Mouse (Mus musculus) left cerebral cortex, postnatal 14 days (tissue): Measurements from ENCODE around the gene Olfr286. TPM values are rescaled to one million over a fixed set of nuclear protein-coding genes. Genes with fewer than 3 reads are reported as not detected.

Source experiments
- total RNA-seq, 2 experiments: library from RNA; stranded (reverse); gene quantifications; 2 replicates each; pipeline ENCODE4 v1.2.3; 2021

Olfr286 gene
- total RNA-seq, 2 experiments from 2014 or later: not detected

Other genes starting within 250 kb of the Olfr286 start
- gene Col2a1, start 229.8 kb downstream of the Olfr286 start, total RNA-seq: under 1 TPM; 0.57 to 0.97 TPM
- 100 to 1,000 TPM; 349 to 369 TPM for gene Pfkm, start 141.9 kb downstream of the Olfr286 start, total RNA-seq
- 10 to 100 TPM; 11.8 to 13.7 TPM for gene Senp1, start 140.7 kb downstream of the Olfr286 start, total RNA-seq
- 10 to 100 TPM; 43.4 to 45.4 TPM for gene Asb8, start 68.8 kb downstream of the Olfr286 start, total RNA-seq
- gene Ccdc184, start 67.3 kb downstream of the Olfr286 start, total RNA-seq: 10 to 100 TPM; 28.3 TPM
- not detected for gene Olfr288, start 38.9 kb downstream of the Olfr286 start, total RNA-seq
- not detected for gene Gm44579, start 13.5 kb downstream of the Olfr286 start, total RNA-seq
- gene Olfr287, start 13.4 kb downstream of the Olfr286 start, total RNA-seq: 1 to 10 TPM; 1.8 to 2.4 TPM
- not detected for gene H1fnt, start 22.8 kb upstream of the Olfr286 start, total RNA-seq
- 1 to 10 TPM; 6.9 to 7.0 TPM for gene Zfp641, start 61.7 kb upstream of the Olfr286 start, total RNA-seq
- gene Olfr285, start 82.9 kb upstream of the Olfr286 start, total RNA-seq: not detected
- gene Olfr284, start 106.5 kb upstream of the Olfr286 start, total RNA-seq: not detected
- gene Olfr283, start 146.5 kb upstream of the Olfr286 start, total RNA-seq: not detected
- not detected for gene Olfr282, start 196.8 kb upstream of the Olfr286 start, total RNA-seq
- gene Olfr281, start 218.1 kb upstream of the Olfr286 start, total RNA-seq: not detected
- not detected for gene OR5BS1P, start 235.4 kb upstream of the Olfr286 start, total RNA-seq
- not detected for gene Lalba, start 248.3 kb upstream of the Olfr286 start, total RNA-seq